Mouse (Mus musculus) C2C12 (cell line): ENCODE measurements around the gene Dpyd. TPM values are rescaled to one million over a fixed set of nuclear protein-coding genes. Genes with fewer than 3 reads are reported as not detected.

Experiments used
- H3K27me3 ChIP-seq: one replicate; pipeline ENCODE4 v1.6.1; 2011; ENCODE audit not compliant: control insufficient read depth, insufficient read depth, insufficient read length
- H3K36me3 ChIP-seq: one replicate; pipeline ENCODE4 v1.6.1; 2011; ENCODE audit not compliant: control insufficient read depth, insufficient read depth
- H3K4me3 ChIP-seq: one replicate; pipeline ENCODE4 v1.5.1; 2011; ENCODE audit warnings: mild to moderate bottlenecking, control low read depth; ENCODE audit not compliant: poor library complexity, insufficient read depth, severe bottlenecking
- H3K79me2 ChIP-seq: one replicate; pipeline ENCODE4 v1.6.1; 2011; ENCODE audit not compliant: control insufficient read depth, insufficient read depth
- H3K79me3 ChIP-seq: one replicate; pipeline ENCODE4 v1.6.1; 2011; ENCODE audit warnings: low read depth, control low read depth
- H3ac ChIP-seq: one replicate; pipeline ENCODE3; 2011; ENCODE audit warnings: low read depth; ENCODE audit not compliant: control insufficient read depth, insufficient read length
- CEBPB ChIP-seq: IDR thresholded peaks from one replicate; pipeline ENCODE4 v1.6.1; 2011; ENCODE audit warnings: low read depth, mild to moderate bottlenecking, control low read depth, moderate library complexity
- CTCF ChIP-seq: IDR thresholded peaks from one replicate; pipeline ENCODE4 v1.5.1; 2011; ENCODE audit not compliant: control insufficient read depth, insufficient read depth, insufficient read length
- FOSL1 ChIP-seq: IDR thresholded peaks from one replicate; pipeline ENCODE4 v1.8.0; 2011; ENCODE audit warnings: mild to moderate bottlenecking, low read length; ENCODE audit not compliant: poor library complexity, insufficient read depth, severe bottlenecking
- MAX ChIP-seq: IDR thresholded peaks from one replicate; pipeline ENCODE4 v1.6.1; 2011; ENCODE audit warnings: mild to moderate bottlenecking, control low read depth
- MYOD1 ChIP-seq: IDR thresholded peaks from one replicate; pipeline ENCODE4 v1.6.1; 2011; ENCODE audit warnings: low read depth; ENCODE audit not compliant: control insufficient read depth, insufficient read length
- MYOG ChIP-seq: IDR thresholded peaks from one replicate; pipeline ENCODE4 v1.6.1; 2011; ENCODE audit not compliant: control insufficient read depth, insufficient read length; ENCODE audit errors: extremely low read depth
- USF1 ChIP-seq: IDR thresholded peaks from one replicate; pipeline ENCODE4 v1.6.1; 2011; ENCODE audit warnings: low read depth, mild to moderate bottlenecking, control low read depth, moderate library complexity
- polyA plus RNA-seq: library from polyadenylated mRNA; unstranded; fragments of >200 nt; fragmentation: generic; extraction: Trizol; gene quantifications from one replicate; pipeline ENCODE4 v1.2.1, GENCODE M21; 2012; ENCODE audit warnings: missing spikeins

Gene Dpyd
- polyA plus RNA-seq, 1 experiment: 0.60 TPM

DNA sequence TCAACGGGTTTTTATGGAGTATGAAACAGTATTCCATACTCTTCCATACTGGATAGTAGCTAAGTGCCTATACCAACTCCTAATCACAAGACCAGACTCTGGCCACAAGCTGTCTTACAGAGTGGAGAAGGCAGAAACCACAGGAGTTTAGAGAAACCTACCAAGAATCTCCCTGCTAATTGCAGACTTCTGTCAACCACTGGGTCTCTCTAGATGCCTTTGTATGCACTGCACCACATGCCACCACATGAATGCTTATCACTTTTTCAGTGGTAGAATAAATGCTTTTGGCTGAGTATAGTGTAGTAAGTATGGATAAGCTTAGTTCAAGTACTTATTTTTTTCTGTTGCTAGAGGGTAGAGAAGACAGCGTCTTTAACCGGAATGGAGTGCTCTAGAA is 621.3 kb downstream of the Dpyd start:
- Histone ChIP-seq H3K36me3 (no peaks in the 10 kb centered on the region), H3K27me3 (no peaks in the 10 kb centered on the region), H3K79me2 (no peaks in the 10 kb centered on the region), H3K79me3 (no peaks in the 10 kb centered on the region), H3K4me3 (no peak overlapping the region), H3ac (no peak overlapping the region)
- TF ChIP-seq USF1 (no peak), MAX (no peak), MYOG (no peak), MYOD1 (no peak), FOSL1 (no peak), CTCF (no peak), CEBPB (no peak)

GRCm38 (mm10) chr3:119194071-119194470 is 632.1 kb downstream of the Dpyd start:
- Histone ChIP-seq H3K27me3 (no peaks in the 10 kb centered on the region), H3K79me2 (no peaks in the 10 kb centered on the region), H3K36me3 (no peaks in the 10 kb centered on the region), H3K79me3 (no peaks in the 10 kb centered on the region), H3K4me3 (no peak overlapping the region), H3ac (no peak overlapping the region)
- TF ChIP-seq MYOG (no peak), USF1 (no peak), FOSL1 (no peak), MYOD1 (no peak)

- H3K36me3 ChIP-seq: no peaks in the 10 kb centered on the region
- no peaks in the 10 kb centered on the region for H3K79me3 ChIP-seq
- TF ChIP-seq FOSL1 (no peak), MYOG (no peak), CTCF (no peak), MYOD1 (no peak), MAX (no peak), CEBPB (no peak), USF1 (no peak)
- no peaks in the 10 kb centered on the region for H3K79me2 ChIP-seq
- H3K27me3 ChIP-seq: no peaks in the 10 kb centered on the region
- H3K4me3 ChIP-seq: no peak overlapping the region
- H3ac ChIP-seq: no peak overlapping the region
Measured at GRCm38 (mm10) chr3:119195613-119196012, 633.7 kb downstream of the Dpyd start.

GRCm38 (mm10) chr3:119220763-119221412 is 659.0 kb downstream of the Dpyd start:
- H3ac ChIP-seq: no peak overlapping the region
- H3K36me3 ChIP-seq: no peaks in the 10 kb centered on the region
- no peaks in the 10 kb centered on the region for H3K79me2 ChIP-seq
- TF ChIP-seq USF1 (no peak), CTCF (no peak), MYOG (no peak), MAX (no peak), MYOD1 (no peak), FOSL1 (no peak), CEBPB (no peak)
- H3K27me3 ChIP-seq: no peaks in the 10 kb centered on the region
- no peak overlapping the region for H3K4me3 ChIP-seq
- H3K79me3 ChIP-seq: no peaks in the 10 kb centered on the region

DNA sequence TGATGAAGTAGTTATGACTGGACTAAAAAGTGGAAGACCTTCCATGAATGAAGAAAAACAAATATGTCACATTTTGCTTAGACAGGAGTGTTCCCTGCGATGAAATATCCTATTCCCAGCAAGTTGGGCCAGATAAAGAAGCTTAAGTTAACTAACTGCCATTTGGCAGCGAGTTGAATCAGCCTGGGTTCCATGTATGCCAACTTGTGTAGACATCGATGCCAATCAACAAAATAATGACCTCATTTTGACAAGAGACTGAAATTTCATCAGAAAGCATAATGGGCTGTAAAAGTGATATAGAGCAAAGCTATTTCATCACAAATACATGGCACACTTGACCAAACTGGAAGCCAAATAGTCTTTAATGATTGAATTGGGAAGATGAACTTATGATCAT is 681.3 kb downstream of the Dpyd start:
- Histone ChIP-seq H3K79me2 (no peaks in the 10 kb centered on the region), H3K4me3 (no peak overlapping the region), H3K36me3 (no peaks in the 10 kb centered on the region), H3K79me3 (no peaks in the 10 kb centered on the region), H3ac (no peak overlapping the region), H3K27me3 (no peaks in the 10 kb centered on the region)
- TF ChIP-seq MYOD1: no peak
- TF ChIP-seq CTCF: no peak
- no peak for TF ChIP-seq CEBPB
- no peak for TF ChIP-seq MYOG
- TF ChIP-seq USF1: no peak
- TF ChIP-seq MAX: no peak

- Histone ChIP-seq H3K27me3 (no peaks in the 10 kb centered on the region), H3ac (no peak overlapping the region), H3K79me2 (no peaks in the 10 kb centered on the region), H3K79me3 (no peaks in the 10 kb centered on the region), H3K36me3 (no peaks in the 10 kb centered on the region), H3K4me3 (no peak overlapping the region)
- TF ChIP-seq FOSL1: no peak
- TF ChIP-seq MAX: no peak
- no peak for TF ChIP-seq CEBPB
- TF ChIP-seq CTCF: no peak
- TF ChIP-seq MYOG: no peak
- no peak for TF ChIP-seq USF1
- TF ChIP-seq MYOD1: no peak
Measured at GRCm38 (mm10) chr3:119256516-119256915, 694.6 kb downstream of the Dpyd start.
